Mouse (Mus musculus) MEL-GATA-1-ER (cell line): ENCODE measurements around the gene Cpxcr1.

ENCODE experiments used
- DNase-seq: peaks from one replicate; pipeline ENCODE4 v3.0.0-alpha.2; 2012; ENCODE audit warnings: low read depth; ENCODE audit errors: extremely low read depth

Gene Cpxcr1

DNA sequence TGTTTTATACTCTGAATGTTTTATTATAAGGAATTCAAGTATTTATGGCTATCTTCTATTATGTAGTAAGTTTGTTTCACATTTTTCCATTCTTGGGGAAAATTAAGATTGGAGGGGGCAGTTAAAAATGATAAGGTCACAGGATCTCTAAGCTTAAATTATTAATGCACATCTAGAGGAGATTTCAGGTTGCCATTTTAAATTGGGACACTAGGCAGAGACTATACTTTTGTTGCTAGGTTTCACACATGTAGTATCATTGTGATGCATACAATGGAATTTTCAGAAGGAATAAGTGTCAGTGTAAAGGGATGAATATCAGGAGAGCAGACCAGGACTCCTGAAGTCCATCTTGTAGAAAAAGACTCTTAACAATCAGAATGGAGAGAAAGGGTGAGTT, at the start of gene Cpxcr1:
Gene Cpxcr1 (plus strand): TSS at position 301 of the 400 bp plus-strand sequence.
- DNase-seq = no peak
